Mouse (Mus musculus): ENCODE data around the gene Pdgfb. TPM values are rescaled to one million over a fixed set of nuclear protein-coding genes. Genes with fewer than 3 reads are reported as not detected.

Pdgfb gene
- polyA plus RNA-seq, 1 experiment: 1.6 TPM

GRCm38 (mm10) chr15:79956559-79956958, 58.2 kb downstream of the Pdgfb start:
- Histone ChIP-seq H3K27me3 (ENCODE audit: control insufficient read depth, insufficient read depth, low read length) (no peaks in the 10 kb centered on the region), H3K4me3 (ENCODE audit: control insufficient read depth, low read depth, low read length) (no peak overlapping the region), H3K4me1 (ENCODE audit: control insufficient read depth, insufficient read depth, low read length) (peaks cover 7% of the 10 kb centered on the region), H3K27ac (ENCODE audit: control insufficient read depth, insufficient read depth, low read depth, low read length) (no peak overlapping the region), H3K36me3 (ENCODE audit: control insufficient read depth, insufficient read depth, low read length) (no peaks in the 10 kb centered on the region)
- TF ChIP-seq CTCF (IDR thresholded peaks at IDR 0.05; ENCODE audit: control insufficient read depth, insufficient read depth, insufficient replicate concordance, low read depth, low read length): no peak
- TF ChIP-seq POLR2A (IDR thresholded peaks at IDR 0.05; ENCODE audit: control insufficient read depth, low read depth, low read length): no peak

DNA sequence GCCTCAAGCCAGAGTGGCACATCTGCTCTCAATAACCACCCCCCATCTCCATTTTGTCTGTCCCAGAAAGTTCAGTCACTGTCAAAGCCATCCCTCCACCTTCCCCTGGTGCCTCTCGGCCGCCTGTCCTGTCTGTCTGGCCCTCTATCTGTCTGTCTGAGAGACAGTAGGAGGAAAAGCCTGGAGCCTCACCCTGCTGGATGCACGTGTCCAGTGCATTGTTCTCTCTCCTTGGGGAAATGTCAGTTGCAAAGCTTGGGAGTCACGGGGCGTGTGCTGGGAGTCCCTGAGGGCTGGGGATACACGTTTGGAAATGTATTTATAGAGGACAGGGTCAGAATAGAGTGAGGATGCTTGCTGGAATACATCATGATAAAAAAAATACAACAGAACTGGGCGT, 61.3 kb downstream of the Pdgfb start:
- Histone ChIP-seq H3K4me1 (ENCODE audit: control insufficient read depth, insufficient read depth, low read length) (peaks cover 28% of the 10 kb centered on the region), H3K27me3 (ENCODE audit: control insufficient read depth, insufficient read depth, low read length) (no peaks in the 10 kb centered on the region), H3K4me3 (ENCODE audit: control insufficient read depth, low read depth, low read length) (no peak overlapping the region), H3K27ac (ENCODE audit: control insufficient read depth, insufficient read depth, low read depth, low read length) (no peak overlapping the region), H3K36me3 (ENCODE audit: control insufficient read depth, insufficient read depth, low read length) (no peaks in the 10 kb centered on the region)
- no peak for TF ChIP-seq CTCF (IDR thresholded peaks at IDR 0.05; ENCODE audit: control insufficient read depth, insufficient read depth, insufficient replicate concordance, low read depth, low read length)
- TF ChIP-seq POLR2A (IDR thresholded peaks at IDR 0.05; ENCODE audit: control insufficient read depth, low read depth, low read length): no peak

GRCm38 (mm10) chr15:79952504-79953231, 62.1 kb downstream of the Pdgfb start:
- Histone ChIP-seq H3K4me1 (ENCODE audit: control insufficient read depth, insufficient read depth, low read length) (peaks cover 32% of the 10 kb centered on the region), H3K27me3 (ENCODE audit: control insufficient read depth, insufficient read depth, low read length) (no peaks in the 10 kb centered on the region), H3K4me3 (ENCODE audit: control insufficient read depth, low read depth, low read length) (peak overlapping the region; percentile 72; the same call in 1 of the 2 replicates), H3K27ac (ENCODE audit: control insufficient read depth, insufficient read depth, low read depth, low read length) (0 out of 2 replicates have a peak overlapping the region, but pooled peaks have one; percentile 26), H3K36me3 (ENCODE audit: control insufficient read depth, insufficient read depth, low read length) (no peaks in the 10 kb centered on the region)
- TF ChIP-seq CTCF (IDR thresholded peaks at IDR 0.05; ENCODE audit: control insufficient read depth, insufficient read depth, insufficient replicate concordance, low read depth, low read length) (no peak), POLR2A (IDR thresholded peaks at IDR 0.05; ENCODE audit: control insufficient read depth, low read depth, low read length) (no peak)

DNA sequence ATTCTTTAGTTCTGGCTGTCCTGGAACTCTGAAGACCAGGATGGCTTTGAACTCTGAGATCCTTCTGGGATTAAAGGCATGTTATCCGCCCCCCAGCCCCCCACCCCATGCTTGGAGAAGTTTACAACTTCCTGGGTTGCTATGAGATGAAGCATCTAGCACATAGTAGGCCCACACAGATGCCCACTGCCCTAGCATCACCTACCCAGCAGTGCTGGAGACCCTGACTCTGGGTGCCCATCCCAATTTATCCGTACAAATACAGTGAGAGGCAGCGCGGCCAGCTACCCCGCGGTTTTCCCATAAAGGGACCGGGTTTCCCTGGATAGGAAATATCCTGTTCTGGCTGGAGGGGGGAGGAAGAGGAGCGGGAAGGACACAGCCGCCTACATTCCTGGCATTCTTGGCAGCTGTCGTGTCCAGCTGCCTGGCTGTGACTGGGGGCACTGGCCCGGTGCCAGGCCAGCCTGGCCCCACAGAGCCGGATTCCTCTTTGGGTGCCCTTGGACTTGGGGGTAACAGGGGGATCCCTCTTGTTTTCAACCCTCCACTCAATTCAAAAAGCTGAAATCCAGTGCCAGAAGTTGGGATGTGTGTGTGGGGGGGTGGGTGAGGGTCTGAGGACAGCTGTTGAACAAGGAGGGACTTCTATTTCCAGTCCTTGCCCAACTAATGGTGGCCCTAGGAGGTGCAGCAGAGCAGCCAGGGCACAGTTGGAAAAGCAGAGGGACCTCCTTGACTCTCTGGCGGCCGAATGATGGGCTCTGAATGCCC, 62.9 kb downstream of the Pdgfb start:
- Histone ChIP-seq H3K4me3 (ENCODE audit: control insufficient read depth, low read depth, low read length) (peak overlapping the region; percentile 72), H3K27me3 (ENCODE audit: control insufficient read depth, insufficient read depth, low read length) (no peaks in the 10 kb centered on the region), H3K4me1 (ENCODE audit: control insufficient read depth, insufficient read depth, low read length) (peaks cover 33% of the 10 kb centered on the region), H3K27ac (ENCODE audit: control insufficient read depth, insufficient read depth, low read depth, low read length) (no peak overlapping the region), H3K36me3 (ENCODE audit: control insufficient read depth, insufficient read depth, low read length) (no peaks in the 10 kb centered on the region)
- TF ChIP-seq POLR2A (IDR thresholded peaks at IDR 0.05; ENCODE audit: control insufficient read depth, low read depth, low read length) (0 out of 2 replicates have a peak, but pooled peaks have one; percentile 22), CTCF (IDR thresholded peaks at IDR 0.05; ENCODE audit: control insufficient read depth, insufficient read depth, insufficient replicate concordance, low read depth, low read length) (no peak)

GRCm38 (mm10) chr15:79951226-79951625, 63.6 kb downstream of the Pdgfb start:
- peaks cover 33% of the 10 kb centered on the region for H3K4me1 ChIP-seq (ENCODE audit: control insufficient read depth, insufficient read depth, low read length)
- peak overlapping the region; percentile 30; the same call in 1 of the 2 replicates for H3K27ac ChIP-seq (ENCODE audit: control insufficient read depth, insufficient read depth, low read depth, low read length)
- no peaks in the 10 kb centered on the region for H3K36me3 ChIP-seq (ENCODE audit: control insufficient read depth, insufficient read depth, low read length)
- peak overlapping the region; percentile 72 for H3K4me3 ChIP-seq (ENCODE audit: control insufficient read depth, low read depth, low read length)
- TF ChIP-seq CTCF (IDR thresholded peaks at IDR 0.05; ENCODE audit: control insufficient read depth, insufficient read depth, insufficient replicate concordance, low read depth, low read length) (no peak), POLR2A (IDR thresholded peaks at IDR 0.05; ENCODE audit: control insufficient read depth, low read depth, low read length) (no peak)
- H3K27me3 ChIP-seq (ENCODE audit: control insufficient read depth, insufficient read depth, low read length): no peaks in the 10 kb centered on the region

DNA sequence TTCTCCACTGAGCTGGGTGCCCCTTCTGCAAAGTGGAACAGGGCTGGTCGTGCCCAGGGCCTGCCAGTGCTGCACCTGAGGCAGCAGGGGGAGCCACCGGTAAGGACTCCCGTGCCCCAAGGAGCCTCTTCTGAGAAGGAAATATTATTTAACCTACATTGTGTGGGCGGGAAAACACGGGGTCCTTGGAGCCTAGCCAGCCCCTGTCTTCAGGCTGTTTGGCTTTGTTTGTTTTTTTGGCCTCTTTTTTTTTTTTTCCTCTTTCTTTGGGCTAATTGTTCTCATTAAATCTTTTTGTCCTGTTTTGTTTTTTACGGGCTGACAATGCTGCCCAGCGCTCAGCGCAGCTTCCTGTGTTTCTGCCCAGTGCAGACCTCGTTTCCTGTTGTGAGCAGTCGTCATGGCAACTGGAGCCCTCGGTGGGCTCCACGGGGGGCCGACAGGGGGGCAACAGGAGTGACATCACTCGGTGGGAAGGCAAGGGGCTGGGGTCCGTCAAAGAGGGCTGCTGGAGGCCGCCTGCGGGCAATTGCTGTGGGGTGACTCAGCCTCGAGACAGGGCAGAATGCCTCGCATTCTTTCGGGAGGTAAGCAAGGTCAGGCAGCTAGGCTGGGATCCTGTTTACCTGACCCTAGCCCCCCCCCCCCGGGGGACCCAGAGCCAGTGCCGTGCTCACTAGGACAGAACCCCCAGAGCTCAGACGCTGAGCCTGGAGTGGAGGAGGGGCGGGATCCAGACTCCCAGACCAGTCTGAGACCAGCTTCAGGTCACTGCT, 64.3 kb downstream of the Pdgfb start:
- Histone ChIP-seq H3K27ac (ENCODE audit: control insufficient read depth, insufficient read depth, low read depth, low read length) (peak overlapping the region; percentile 64), H3K4me3 (ENCODE audit: control insufficient read depth, low read depth, low read length) (peak overlapping the region; percentile 72), H3K36me3 (ENCODE audit: control insufficient read depth, insufficient read depth, low read length) (no peaks in the 10 kb centered on the region), H3K4me1 (ENCODE audit: control insufficient read depth, insufficient read depth, low read length) (peaks cover 33% of the 10 kb centered on the region), H3K27me3 (ENCODE audit: control insufficient read depth, insufficient read depth, low read length) (no peaks in the 10 kb centered on the region)
- TF ChIP-seq CTCF (IDR thresholded peaks at IDR 0.05; ENCODE audit: control insufficient read depth, insufficient read depth, insufficient replicate concordance, low read depth, low read length): peak; percentile 29; the same call in 1 of the 2 replicates
- TF ChIP-seq POLR2A (IDR thresholded peaks at IDR 0.05; ENCODE audit: control insufficient read depth, low read depth, low read length): 0 out of 2 replicates have a peak, but pooled peaks have one; percentile 35

Measured in testis, adult 2 months (tissue).